Mouse (Mus musculus): ENCODE results near the gene Scube2. TPM values are rescaled to one million over a fixed set of nuclear protein-coding genes. Genes with fewer than 3 reads are reported as not detected.

Gene Scube2
- polyA plus RNA-seq (2014; fragmentation: Illumina TruSeq; extraction: RNeasy Lipid Tissue Mini Kit (QIAGEN cat#74804)) = 2.9 TPM

DNA sequence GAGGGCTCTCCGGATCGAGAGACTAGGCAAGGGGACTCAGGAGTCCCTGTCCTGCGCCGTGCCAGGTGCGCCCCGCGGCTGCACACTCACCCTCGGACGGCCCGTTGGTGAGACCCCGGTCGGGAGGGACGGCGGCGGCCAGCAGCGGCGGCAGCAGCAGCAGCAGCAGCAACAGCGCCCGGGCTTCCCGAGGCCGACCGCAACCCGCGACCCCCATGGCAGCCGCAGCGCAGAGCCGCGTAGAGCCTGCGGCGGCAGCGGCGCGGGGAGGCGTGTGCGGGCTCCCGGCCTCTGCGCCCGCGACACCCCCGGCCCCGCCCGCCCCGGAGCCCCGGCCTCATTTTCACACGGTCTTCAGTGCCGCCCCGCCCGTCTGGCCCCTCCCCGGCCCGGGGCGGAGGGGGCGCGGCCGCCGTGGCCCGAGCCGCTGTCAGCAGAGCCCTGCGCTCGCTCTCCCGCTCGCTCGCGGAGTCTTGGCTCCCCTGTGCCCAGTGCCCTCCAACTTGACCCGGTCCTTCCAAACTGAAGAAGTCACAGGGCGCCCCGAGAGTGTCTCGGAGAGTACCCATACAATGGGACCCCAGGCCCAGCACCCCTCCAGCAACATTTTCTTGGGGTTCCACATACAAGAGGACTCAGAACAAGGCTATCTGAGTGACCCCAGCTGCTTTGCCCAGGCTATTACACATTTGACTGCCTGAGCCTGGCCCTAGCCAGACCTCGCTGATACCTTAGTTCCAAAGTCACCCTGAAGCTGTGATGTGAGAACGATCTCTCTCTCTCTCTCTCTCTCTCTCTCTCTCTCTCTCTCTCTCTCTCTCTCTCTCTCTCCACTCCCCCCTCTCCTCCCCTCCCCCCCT, at the start of gene Scube2:
TSS of gene Scube2 (minus strand) at position 310 of the 860 bp plus-strand sequence.

DNA sequence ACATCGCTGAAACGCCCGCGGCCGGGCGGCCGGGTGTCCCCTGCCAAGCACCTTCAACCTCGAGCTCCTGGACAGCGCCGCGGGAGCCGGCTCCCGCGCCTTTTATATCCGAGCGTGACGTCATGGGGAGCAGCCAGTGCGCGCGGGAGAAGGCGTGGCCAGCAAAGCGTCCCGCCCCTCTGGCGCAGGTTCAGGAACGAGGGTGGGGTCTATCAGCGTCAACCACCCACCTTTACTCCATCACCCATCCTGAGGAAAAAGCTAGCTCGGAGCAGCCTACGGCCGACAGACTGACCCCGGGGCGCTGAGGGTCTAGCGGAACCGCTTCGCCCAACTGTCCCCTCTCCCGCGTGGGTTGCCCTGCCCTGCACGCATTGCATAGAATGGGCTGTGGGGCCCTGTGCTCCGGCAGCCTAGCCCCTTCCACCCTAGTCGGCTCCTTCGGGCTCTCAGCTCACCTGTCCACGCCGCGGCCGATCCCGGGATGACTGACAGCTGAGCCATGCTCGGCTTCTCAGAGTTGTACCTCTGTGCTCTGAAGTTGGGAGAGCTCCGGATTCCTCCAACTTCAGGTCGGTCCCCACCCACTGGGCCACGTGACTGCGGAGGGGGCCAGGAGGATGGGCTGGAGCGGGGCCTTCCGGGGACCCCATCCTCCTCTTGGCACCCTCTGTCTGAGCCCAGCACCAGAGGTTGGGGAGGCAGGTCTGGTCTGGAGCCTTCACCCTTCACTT, 83.8 kb downstream of the Scube2 start, which contains the start of gene Nrip3:
TSS of gene Nrip3 (minus strand) at position 556 of the 734 bp plus-strand sequence.

DNA sequence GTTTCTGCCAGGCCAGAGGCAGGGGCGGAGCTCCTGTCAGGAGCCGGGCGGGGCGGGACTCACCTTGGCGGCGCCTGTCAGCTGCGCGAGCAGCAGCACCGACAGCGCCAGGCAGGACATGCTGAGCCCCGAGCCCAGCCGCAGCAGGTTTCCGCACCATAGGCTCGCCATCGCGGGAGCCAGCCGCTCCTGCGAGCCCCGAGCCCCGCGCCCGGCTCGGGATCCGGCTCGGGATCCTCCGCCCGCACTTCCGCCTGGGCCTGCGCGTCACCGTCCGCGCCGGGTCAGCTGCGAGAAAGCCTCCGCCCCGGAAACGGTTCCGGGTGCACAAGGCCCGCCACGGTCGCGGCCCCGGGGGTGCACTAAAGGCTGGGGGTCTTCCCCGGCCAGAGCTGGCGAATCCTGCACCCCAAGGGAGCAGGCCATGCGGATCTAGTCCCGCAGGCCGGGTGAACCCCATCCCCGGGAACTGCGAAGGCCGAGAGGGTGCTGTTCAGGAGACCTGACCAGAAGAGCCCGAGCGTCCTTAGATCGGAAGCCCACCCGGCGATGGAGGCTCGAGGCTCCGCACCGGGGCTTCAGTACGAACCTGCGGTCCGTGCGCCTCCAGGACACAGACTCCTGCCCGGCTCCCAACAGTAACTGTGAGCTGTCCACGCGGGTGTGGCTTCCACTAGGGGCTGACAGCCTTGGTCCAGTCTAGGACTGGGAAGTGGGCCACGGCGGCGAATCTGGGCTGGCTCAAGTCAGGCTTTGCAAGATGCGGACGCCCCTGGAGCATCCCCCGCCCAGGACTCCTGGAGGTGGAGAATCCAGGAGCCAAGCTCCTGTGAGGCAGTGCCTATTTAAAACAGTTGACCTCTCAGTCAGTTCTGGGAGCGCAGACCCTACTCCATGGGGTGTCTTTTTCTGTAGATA, 113.2 kb downstream of the Scube2 start, which contains the start of gene Tmem9b:
TSS of gene Tmem9b (minus strand) at position 868 of the 918 bp plus-strand sequence.

Other genes starting within 250 kb of the Scube2 start
- 84.0 TPM for gene St5, start 162.1 kb downstream of the Scube2 start, polyA plus RNA-seq (2014; fragmentation: Illumina TruSeq; extraction: RNeasy Lipid Tissue Mini Kit (QIAGEN cat#74804))
- 33.6 TPM for gene Akip1, start 162.0 kb downstream of the Scube2 start, polyA plus RNA-seq (2014; fragmentation: Illumina TruSeq; extraction: RNeasy Lipid Tissue Mini Kit (QIAGEN cat#74804))
- 0.31 TPM for gene BC051019, start 141.8 kb downstream of the Scube2 start, polyA plus RNA-seq (2014; fragmentation: Illumina TruSeq; extraction: RNeasy Lipid Tissue Mini Kit (QIAGEN cat#74804))
- gene Ascl3, start 134.0 kb downstream of the Scube2 start, polyA plus RNA-seq (2014; fragmentation: Illumina TruSeq; extraction: RNeasy Lipid Tissue Mini Kit (QIAGEN cat#74804)) = not detected
- gene Tmem9b, start 112.8 kb downstream of the Scube2 start, polyA plus RNA-seq (2014; fragmentation: Illumina TruSeq; extraction: RNeasy Lipid Tissue Mini Kit (QIAGEN cat#74804)) = 70.4 TPM
- gene Nrip3, start 83.7 kb downstream of the Scube2 start, polyA plus RNA-seq (2014; fragmentation: Illumina TruSeq; extraction: RNeasy Lipid Tissue Mini Kit (QIAGEN cat#74804)) = 0.68 TPM
- 128 TPM for gene Dennd5a, start 94.8 kb upstream of the Scube2 start, polyA plus RNA-seq (2014; fragmentation: Illumina TruSeq; extraction: RNeasy Lipid Tissue Mini Kit (QIAGEN cat#74804))
- gene Tmem41b, start 121.2 kb upstream of the Scube2 start, polyA plus RNA-seq (2014; fragmentation: Illumina TruSeq; extraction: RNeasy Lipid Tissue Mini Kit (QIAGEN cat#74804)) = 141 TPM
- 337 TPM for gene Ipo7, start 152.6 kb upstream of the Scube2 start, polyA plus RNA-seq (2014; fragmentation: Illumina TruSeq; extraction: RNeasy Lipid Tissue Mini Kit (QIAGEN cat#74804))
- gene Zfp143, start 195.5 kb upstream of the Scube2 start, polyA plus RNA-seq (2014; fragmentation: Illumina TruSeq; extraction: RNeasy Lipid Tissue Mini Kit (QIAGEN cat#74804)) = 25.2 TPM